Mouse (Mus musculus) kidney, embryonic 14.5 days (tissue): Measurements from ENCODE around the gene Hamp2. TPM values are rescaled to one million over a fixed set of nuclear protein-coding genes. Genes with fewer than 3 reads are reported as not detected.

Source experiments
- ATAC-seq: fragments of 200-750 bp; cut with Nextera tagmentation; 2 replicates; pipeline ENCODE4 v1.8.0; 2017; ENCODE audit warnings: moderate number of reproducible peaks, mild to moderate bottlenecking, moderate TSS enrichment, moderate library complexity; ENCODE audit not compliant: low FRiP score, low TSS enrichment
- H3K27ac ChIP-seq: fragments of 300-500 bp; sonication (generic); 2 replicates; pipeline ENCODE4 v1.5.1; 2014; ENCODE audit warnings: low read depth, mild to moderate bottlenecking, low read length, moderate library complexity, mixed read lengths
- H3K27me3 ChIP-seq: fragments of 300-500 bp; sonication (generic); 2 replicates; pipeline ENCODE4 v1.6.1; 2014; ENCODE audit warnings: mild to moderate bottlenecking, low read length; ENCODE audit not compliant: control insufficient read depth, insufficient read depth
- H3K36me3 ChIP-seq: fragments of 300-500 bp; sonication (generic); 2 replicates; pipeline ENCODE4 v1.6.1; 2014; ENCODE audit warnings: low read length, mixed read lengths; ENCODE audit not compliant: control insufficient read depth, insufficient read depth
- H3K4me1 ChIP-seq: fragments of 300-500 bp; sonication (generic); 2 replicates; pipeline ENCODE4 v1.6.1; 2014; ENCODE audit warnings: low read length, mixed read lengths; ENCODE audit not compliant: control insufficient read depth, insufficient read depth
- H3K4me2 ChIP-seq: fragments of 300-500 bp; sonication (generic); replicated peaks from 2 replicates; pipeline ENCODE4 v1.6.1; 2014; ENCODE audit warnings: low read depth, mild to moderate bottlenecking, low read length
- H3K4me3 ChIP-seq: fragments of 300-500 bp; sonication (generic); 2 replicates; pipeline ENCODE4 v1.5.1; 2014; ENCODE audit warnings: mild to moderate bottlenecking, low read length
- H3K9ac ChIP-seq: fragments of 300-500 bp; sonication (generic); 2 replicates; pipeline ENCODE4 v1.6.1; 2014; ENCODE audit warnings: low read depth, mild to moderate bottlenecking, low read length, moderate library complexity
- H3K9me3 ChIP-seq: fragments of 300-500 bp; sonication (generic); 2 replicates; pipeline ENCODE4 v1.6.1; 2016; ENCODE audit warnings: low read length; ENCODE audit not compliant: control insufficient read depth
- WGBS: fragments of 180-500 bp; shearing (Covaris S2); extraction: QIAGEN DNeasy Blood & Tissue Kit; methylation state at CpG from one replicate; pipeline ENCODE4 v1.1.7; 2014; 5-methylcytosine and 5-hydroxymethylcytosine counted together
- polyA plus RNA-seq: library from polyadenylated mRNA; unstranded; fragments of >200 nt; fragmentation: Nextera tagmentation; extraction: Ambion mirVana; gene quantifications from 2 replicates; pipeline ENCODE4 v1.2.1, GENCODE M21; 2014

Gene Hamp2
- polyA plus RNA-seq, 1 experiment from 2014 or later: not detected

GRCm38 (mm10) chr7:30965677-30966076, 41.2 kb upstream of the Hamp2 start:
- Histone ChIP-seq H3K27me3 (no peaks in the 10 kb centered on the region), H3K4me2 (no peak overlapping the region), H3K27ac (no peak overlapping the region), H3K4me3 (no peak overlapping the region), H3K9me3 (no peaks in the 10 kb centered on the region), H3K9ac (no peak overlapping the region), H3K36me3 (peaks cover 18% of the 10 kb centered on the region), H3K4me1 (no peaks in the 10 kb centered on the region)
- WGBS: 81% methylated on average over 14 of the region's 14 CpGs
- no peak for ATAC-seq

DNA sequence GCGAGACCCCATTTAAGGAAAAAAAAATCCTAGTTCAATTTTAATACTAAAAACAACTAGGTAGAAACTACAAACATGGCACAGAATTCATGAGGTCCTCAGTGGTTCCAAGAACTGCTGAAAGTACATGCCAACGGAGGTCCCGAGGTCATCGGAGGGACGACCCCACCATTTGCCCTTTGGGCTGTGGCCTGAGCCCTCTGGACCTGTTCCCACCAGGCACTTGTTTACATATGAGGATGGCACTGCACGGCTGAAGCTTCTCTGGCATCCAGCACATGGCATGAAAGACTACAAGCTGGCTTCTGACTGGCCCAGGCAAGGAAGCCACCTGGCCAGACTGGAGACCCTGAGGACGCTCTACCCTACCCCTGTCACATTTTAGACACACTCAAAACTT, 39.9 kb upstream of the Hamp2 start:
- Histone ChIP-seq H3K4me1 (no peaks in the 10 kb centered on the region), H3K9me3 (no peaks in the 10 kb centered on the region), H3K4me2 (no peak overlapping the region), H3K27me3 (no peaks in the 10 kb centered on the region), H3K36me3 (peaks cover 15% of the 10 kb centered on the region), H3K4me3 (no peak overlapping the region), H3K9ac (no peak overlapping the region), H3K27ac (no peak overlapping the region)
- WGBS: 85% methylated on average over 7 of the region's 7 CpGs
- ATAC-seq: no peak

DNA sequence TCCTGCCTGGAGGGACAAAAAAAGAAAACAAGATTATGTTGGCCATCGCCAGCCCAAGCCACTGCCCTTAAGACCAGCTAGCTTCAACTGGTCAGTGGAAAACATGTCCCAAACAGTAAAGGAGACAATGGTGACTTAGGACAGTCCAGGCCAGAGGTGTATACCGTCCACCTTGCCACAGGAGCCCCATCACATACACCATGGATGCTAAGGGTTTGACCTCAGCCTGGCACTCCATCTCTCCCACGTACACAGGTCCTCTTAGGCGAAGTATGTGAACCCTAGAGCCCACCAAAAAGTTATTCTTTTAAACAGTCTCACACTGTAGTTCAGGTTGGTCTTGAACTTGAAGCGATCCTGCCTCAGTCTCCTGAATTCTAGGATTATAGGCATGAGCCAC, 38.4 kb upstream of the Hamp2 start:
- Histone ChIP-seq H3K9me3 (no peaks in the 10 kb centered on the region), H3K9ac (no peak overlapping the region), H3K4me1 (0 out of 2 replicates have a peak, but pooled peaks cover 5% of the 10 kb centered on the region), H3K4me3 (no peak overlapping the region), H3K27me3 (no peaks in the 10 kb centered on the region), H3K27ac (no peak overlapping the region), H3K4me2 (no peak overlapping the region), H3K36me3 (peaks cover 18% of the 10 kb centered on the region)
- WGBS: 88% methylated on average over 5 of the region's 5 CpGs
- no peak for ATAC-seq

GRCm38 (mm10) chr7:30959786-30960349, 35.4 kb upstream of the Hamp2 start:
- no peaks in the 10 kb centered on the region for H3K9me3 ChIP-seq
- 88% methylated on average over 6 of the region's 6 CpGs for WGBS
- H3K27ac ChIP-seq: no peak overlapping the region
- peaks cover 23% of the 10 kb centered on the region for H3K36me3 ChIP-seq
- H3K27me3 ChIP-seq: no peaks in the 10 kb centered on the region
- no peak for ATAC-seq
- H3K4me1 ChIP-seq: peaks cover 11% of the 10 kb centered on the region; the same call in 1 of the 2 replicates
- H3K9ac ChIP-seq: no peak overlapping the region
- no peak overlapping the region for H3K4me2 ChIP-seq
- no peak overlapping the region for H3K4me3 ChIP-seq

GRCm38 (mm10) chr7:30958866-30959487, 34.5 kb upstream of the Hamp2 start:
- H3K36me3 ChIP-seq: peaks cover 32% of the 10 kb centered on the region

DNA sequence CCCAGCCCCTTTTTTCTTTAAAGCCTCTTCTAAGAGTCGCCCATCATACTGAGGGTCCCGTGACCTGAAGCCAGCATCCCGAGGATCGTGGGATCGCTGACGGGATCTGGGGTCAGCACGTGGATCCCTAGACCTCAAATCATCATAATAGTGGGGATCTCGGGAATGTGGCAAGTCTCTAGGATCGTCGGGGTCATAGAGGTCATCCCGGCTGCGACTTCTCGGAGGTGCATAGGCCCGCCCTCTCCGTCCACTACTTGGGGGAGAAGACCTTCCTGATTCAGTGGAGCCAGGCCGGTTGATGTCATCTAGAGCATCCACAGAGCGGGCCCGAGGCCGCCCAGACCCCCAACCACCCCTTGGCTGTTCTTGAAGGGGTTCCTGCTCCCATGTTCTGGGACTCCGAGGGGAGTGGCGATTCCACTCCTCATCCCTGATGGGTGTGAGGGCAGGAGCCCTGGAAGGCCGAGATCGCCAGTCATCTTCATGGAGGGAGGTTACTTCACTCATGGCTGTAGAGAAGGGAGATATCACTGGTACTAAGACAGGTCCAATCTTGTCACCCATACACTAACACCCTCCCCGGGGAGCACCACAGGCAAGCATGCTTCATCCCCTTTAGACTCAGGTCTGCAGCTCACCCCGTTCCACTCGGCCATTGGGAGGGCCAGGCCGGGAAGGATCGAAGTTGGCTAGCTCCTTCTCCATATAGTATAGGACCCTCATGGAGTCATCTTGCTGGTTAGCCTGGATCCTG, 33.8 kb upstream of the Hamp2 start:
- H3K9ac ChIP-seq: peak overlapping the region; percentile 99
- no peak for ATAC-seq
- no peaks in the 10 kb centered on the region for H3K27me3 ChIP-seq
- H3K4me2 ChIP-seq: peak overlapping the region; percentile 87
- peak overlapping the region; percentile 82 for H3K4me3 ChIP-seq
- H3K36me3 ChIP-seq: peaks cover 39% of the 10 kb centered on the region
- peak overlapping the region; percentile 98; the same call in 1 of the 2 replicates for H3K27ac ChIP-seq
- H3K9me3 ChIP-seq: no peaks in the 10 kb centered on the region
- WGBS: 67% methylated on average over 28 of the region's 28 CpGs
- H3K4me1 ChIP-seq: peaks cover 11% of the 10 kb centered on the region; the same call in 1 of the 2 replicates

More at GRCm38 (mm10) chr7:30958866-30959487, 34.5 kb upstream of the Hamp2 start:
- ATAC-seq: no peak
- Histone ChIP-seq H3K4me3 (no peak overlapping the region), H3K27me3 (no peaks in the 10 kb centered on the region), H3K27ac (no peak overlapping the region), H3K4me2 (no peak overlapping the region), H3K4me1 (peaks cover 11% of the 10 kb centered on the region; the same call in 1 of the 2 replicates), H3K9ac (no peak overlapping the region), H3K9me3 (no peaks in the 10 kb centered on the region)
- WGBS: 97% methylated on average over 9 of the region's 9 CpGs

GRCm38 (mm10) chr7:30957367-30957783, 32.9 kb upstream of the Hamp2 start:
- under 1% methylated on average over 43 of the region's 43 CpGs for WGBS
- peaks cover 48% of the 10 kb centered on the region for H3K36me3 ChIP-seq

DNA sequence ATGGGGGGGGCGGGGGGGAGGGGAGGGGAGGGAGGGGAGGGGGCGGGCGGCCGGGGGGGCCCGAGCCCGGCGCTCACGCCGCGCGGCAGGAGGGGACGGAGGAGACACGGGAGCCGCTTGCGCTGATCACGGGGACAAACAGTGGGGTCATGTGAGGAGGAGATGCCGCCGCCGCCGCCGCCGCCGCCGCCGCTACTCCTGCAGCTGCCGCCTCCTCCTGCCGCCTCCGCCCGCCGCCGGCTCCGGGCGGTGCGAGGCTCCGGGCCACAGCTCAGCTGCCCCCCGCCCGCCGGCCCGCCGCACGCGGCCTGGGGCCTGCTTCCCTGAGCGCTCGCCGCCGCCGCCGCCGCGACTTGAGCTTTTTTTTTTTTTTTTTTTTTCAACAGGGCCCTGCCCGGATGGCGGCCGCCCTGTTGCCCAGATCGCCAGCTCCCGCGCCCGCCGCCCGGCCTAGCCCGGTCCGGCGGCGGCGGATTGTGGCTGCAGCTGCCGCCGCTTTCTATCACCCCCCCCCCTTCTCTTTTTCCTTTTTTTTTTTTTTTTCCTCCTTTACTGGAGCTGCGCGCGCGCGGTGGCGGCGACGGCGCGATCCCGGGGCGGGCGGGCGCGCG, 32.4 kb upstream of the Hamp2 start, which contains the start of gene Usf2:
TSS of gene Usf2 (minus strand) at position 48 of the 611 bp plus-strand sequence.
- Histone ChIP-seq H3K4me2 (peak within 1 kb of the TSS; percentile 87), H3K9ac (peak within 1 kb of the TSS; percentile 99), H3K4me1 (peaks cover 11% of the 10 kb centered on the region; the same call in 1 of the 2 replicates), H3K9me3 (no peaks in the 10 kb centered on the region), H3K36me3 (peaks cover 51% of the 10 kb centered on the region), H3K27ac (peak within 1 kb of the TSS; percentile 98), H3K4me3 (peak within 1 kb of the TSS; percentile 82), H3K27me3 (no peaks in the 10 kb centered on the region)
- WGBS: under 1% methylated on average over 24 of the region's 82 CpGs
- peak; percentile 58 for ATAC-seq

More at GRCm38 (mm10) chr7:30957367-30957783, 32.9 kb upstream of the Hamp2 start:
- Histone ChIP-seq H3K9ac (peak overlapping the region; percentile 99), H3K4me3 (peak overlapping the region; percentile 82), H3K9me3 (no peaks in the 10 kb centered on the region), H3K27me3 (no peaks in the 10 kb centered on the region), H3K4me1 (peaks cover 11% of the 10 kb centered on the region; the same call in 1 of the 2 replicates), H3K27ac (peak overlapping the region; percentile 98), H3K4me2 (peak overlapping the region; percentile 87)
- peak; percentile 53 for ATAC-seq
